Mouse (Mus musculus) CH12.LX (cell line): ENCODE results near the gene Pmpca. TPM values are rescaled to one million over a fixed set of nuclear protein-coding genes. Genes with fewer than 3 reads are reported as not detected.
A peak's percentile ranks its signal among the peaks of the same experiment; 100 is the strongest.

Experiments used
- DNase-seq: peaks from one replicate; pipeline ENCODE4 v3.0.0-alpha.2; 2013; ENCODE audit errors: extremely low read depth
- H3K27ac ChIP-seq: 2 replicates; pipeline ENCODE4 v1.5.1; 2012; ENCODE audit warnings: low read depth, mild to moderate bottlenecking, control low read depth, moderate library complexity; ENCODE audit not compliant: insufficient read depth
- H3K27me3 ChIP-seq: replicated peaks from 2 replicates; pipeline ENCODE3; 2012; ENCODE audit warnings: inconsistent platforms
- H3K36me3 ChIP-seq, 2 experiments: replicated peaks in 1 of 2; 2 replicates each; pipeline versions ENCODE3 to v1.6.1; 2012; ENCODE audit warnings: inconsistent platforms in 1 of 2, low read length in 1 of 2, mild to moderate bottlenecking in 1 of 2, mixed read lengths in 1 of 2, moderate library complexity in 1 of 2; ENCODE audit not compliant: control insufficient read depth in 1 of 2, insufficient read depth in 1 of 2
- H3K4me1 ChIP-seq, 2 experiments: 2 replicates each; pipeline ENCODE4 v1.6.1; 2012; ENCODE audit warnings: inconsistent platforms in 1 of 2, moderate library complexity in 1 of 2; ENCODE audit not compliant: insufficient read depth in 2 of 2, control insufficient read depth in 1 of 2
- H3K4me2 ChIP-seq: 2 replicates; pipeline ENCODE4 v1.6.1; 2012; ENCODE audit warnings: low read depth, mild to moderate bottlenecking, control low read depth; ENCODE audit not compliant: poor library complexity, insufficient read depth, severe bottlenecking
- H3K4me3 ChIP-seq, 3 experiments: fragments of 150-350 bp in 1 of 3; sonication (generic) in 1 of 3; replicated peaks in 1 of 3; 2 replicates each; pipeline versions ENCODE3 to v1.5.1; 2011 to 2012; ENCODE audit warnings: low read depth in 2 of 3, low read length in 2 of 3, mild to moderate bottlenecking in 2 of 3, moderate library complexity in 2 of 3, control low read depth in 1 of 3, improper control_type of control experiment in 1 of 3, inconsistent platforms in 1 of 3, mixed read lengths in 1 of 3; ENCODE audit not compliant: poor library complexity in 1 of 3
- H3K79me2 ChIP-seq: replicated peaks from 2 replicates; pipeline ENCODE4 v1.6.1; 2012; ENCODE audit warnings: mild to moderate bottlenecking, moderate library complexity; ENCODE audit not compliant: control insufficient read depth, poor library complexity, insufficient read depth, severe bottlenecking; ENCODE audit errors: extremely low read depth
- H3K9ac ChIP-seq: 2 replicates; pipeline ENCODE4 v1.6.1; 2012; ENCODE audit warnings: low read depth, mild to moderate bottlenecking, control low read depth, moderate library complexity; ENCODE audit not compliant: insufficient read depth
- H3K9me3 ChIP-seq: replicated peaks from 2 replicates; pipeline ENCODE3; 2012; ENCODE audit warnings: low read length, inconsistent platforms, mixed read lengths
- BHLHE40 ChIP-seq: IDR thresholded peaks from 2 replicates; pipeline ENCODE4 v1.6.1; 2011; ENCODE audit warnings: mild to moderate bottlenecking, low read depth, low read length, improper control_type of control experiment
- CHD1 ChIP-seq: IDR thresholded peaks from 2 replicates; pipeline ENCODE4 v1.6.1; 2012; ENCODE audit warnings: low read depth, low read length, improper control_type of control experiment, inconsistent platforms
- CHD2 ChIP-seq: IDR thresholded peaks from 2 replicates; pipeline ENCODE4 v1.6.1; 2011; ENCODE audit warnings: low read length, improper control_type of control experiment
- CTCF ChIP-seq, 2 experiments: IDR thresholded peaks in 1 of 2; conservative IDR thresholded peaks in 1 of 2; 2 replicates each; pipeline ENCODE4 v1.5.1; 2011 to 2012; ENCODE audit warnings: low read depth in 2 of 2, low read length in 2 of 2, improper control_type of control experiment in 1 of 2, inconsistent platforms in 1 of 2, mild to moderate bottlenecking in 1 of 2, moderate library complexity in 1 of 2
- E2F4 ChIP-seq: IDR thresholded peaks from 2 replicates; pipeline ENCODE4 v1.6.1; 2011; ENCODE audit warnings: low read depth, low read length, improper control_type of control experiment; ENCODE audit not compliant: insufficient replicate concordance
- ELF1 ChIP-seq: IDR thresholded peaks from 2 replicates; pipeline ENCODE4 v1.6.1; 2014; ENCODE audit warnings: low read depth, mild to moderate bottlenecking, inconsistent platforms, low read length, improper control_type of control experiment
- EP300 ChIP-seq: IDR thresholded peaks from 2 replicates; pipeline ENCODE4 v1.6.1; 2011; ENCODE audit warnings: low read length, improper control_type of control experiment
- ETS1 ChIP-seq: conservative IDR thresholded peaks from 2 replicates; pipeline ENCODE4 v1.6.1; 2012; ENCODE audit warnings: low read depth, mild to moderate bottlenecking, inconsistent platforms, low read length, improper control_type of control experiment, moderate library complexity
- GABPA ChIP-seq: IDR thresholded peaks from 2 replicates; pipeline ENCODE4 v1.6.1; 2012; ENCODE audit warnings: low read depth, low read length, improper control_type of control experiment, inconsistent platforms; ENCODE audit not compliant: insufficient replicate concordance
- HCFC1 ChIP-seq: IDR thresholded peaks from 2 replicates; pipeline ENCODE4 v1.6.1; 2012; ENCODE audit warnings: low read depth, mild to moderate bottlenecking, inconsistent platforms, low read length, improper control_type of control experiment
- IRF4 ChIP-seq: IDR thresholded peaks from 2 replicates; pipeline ENCODE4 v1.6.1; 2014; ENCODE audit warnings: low read depth, mild to moderate bottlenecking, inconsistent platforms, low read length, improper control_type of control experiment
- JUN ChIP-seq: IDR thresholded peaks from 2 replicates; pipeline ENCODE4 v1.6.1; 2011; ENCODE audit warnings: low read depth, mild to moderate bottlenecking, low read length, improper control_type of control experiment, moderate library complexity; ENCODE audit not compliant: insufficient read depth
- KAT2A ChIP-seq: IDR thresholded peaks from 2 replicates; pipeline ENCODE4 v1.6.1; 2012; ENCODE audit warnings: low read length, improper control_type of control experiment, inconsistent platforms; ENCODE audit not compliant: insufficient replicate concordance
- MAFK ChIP-seq: IDR thresholded peaks from 2 replicates; pipeline ENCODE4 v1.6.1; 2011; ENCODE audit warnings: low read length, improper control_type of control experiment; ENCODE audit not compliant: insufficient replicate concordance
- MAX ChIP-seq: IDR thresholded peaks from 2 replicates; pipeline ENCODE4 v1.6.1; 2011; ENCODE audit warnings: low read length, improper control_type of control experiment
- MAZ ChIP-seq: IDR thresholded peaks from 2 replicates; pipeline ENCODE4 v1.6.1; 2012; ENCODE audit warnings: low read depth, mild to moderate bottlenecking, inconsistent platforms, low read length, improper control_type of control experiment, moderate library complexity
- MEF2A ChIP-seq: IDR thresholded peaks from 2 replicates; pipeline ENCODE4 v1.6.1; 2014; ENCODE audit warnings: low read depth, mild to moderate bottlenecking, inconsistent platforms, low read length, improper control_type of control experiment, borderline replicate concordance
- MXI1 ChIP-seq: IDR thresholded peaks from 2 replicates; pipeline ENCODE4 v1.6.1; 2011; ENCODE audit warnings: mild to moderate bottlenecking, low read depth, low read length, improper control_type of control experiment
- MYC ChIP-seq: IDR thresholded peaks from 2 replicates; pipeline ENCODE4 v1.6.1; 2011; ENCODE audit warnings: low read depth, mild to moderate bottlenecking, improper control_type of control experiment, low read length
- NELFE ChIP-seq: IDR thresholded peaks from 2 replicates; pipeline ENCODE4 v1.6.1; 2011; ENCODE audit warnings: low read depth, low read length, improper control_type of control experiment
- NRF1 ChIP-seq: IDR thresholded peaks from 2 replicates; pipeline ENCODE4 v1.6.1; 2014; ENCODE audit warnings: low read depth, mild to moderate bottlenecking, inconsistent platforms, low read length, improper control_type of control experiment, moderate library complexity
- PAX5 ChIP-seq: IDR thresholded peaks from 2 replicates; pipeline ENCODE4 v1.6.1; 2012; ENCODE audit warnings: low read length, inconsistent platforms, mixed read lengths
- POLR2A ChIP-seq: IDR thresholded peaks from 2 replicates; pipeline ENCODE4 v1.6.1; 2011; ENCODE audit warnings: low read depth, mild to moderate bottlenecking, improper control_type of control experiment, low read length
- POLR2AphosphoS2 ChIP-seq: IDR thresholded peaks from 2 replicates; pipeline ENCODE4 v1.6.1; 2011; ENCODE audit warnings: low read depth, low read length, improper control_type of control experiment
- RAD21 ChIP-seq: IDR thresholded peaks from 2 replicates; pipeline ENCODE4 v1.6.1; 2011; ENCODE audit warnings: low read depth, mild to moderate bottlenecking, low read length, improper control_type of control experiment, moderate library complexity
- RCOR1 ChIP-seq: conservative IDR thresholded peaks from 2 replicates; pipeline ENCODE4 v1.6.1; 2012; ENCODE audit warnings: low read depth, mild to moderate bottlenecking, inconsistent platforms, low read length, improper control_type of control experiment
- SIN3A ChIP-seq: IDR thresholded peaks from 2 replicates; pipeline ENCODE4 v1.6.1; 2012; ENCODE audit warnings: low read length, improper control_type of control experiment, inconsistent platforms
- SMC3 ChIP-seq: IDR thresholded peaks from 2 replicates; pipeline ENCODE4 v1.6.1; 2011; ENCODE audit warnings: low read depth, low read length, improper control_type of control experiment
- TBP ChIP-seq: conservative IDR thresholded peaks from 2 replicates; pipeline ENCODE4 v1.6.1; 2011; ENCODE audit warnings: low read depth, low read length, improper control_type of control experiment
- TCF12 ChIP-seq: IDR thresholded peaks from 2 replicates; pipeline ENCODE4 v1.6.1; 2014; ENCODE audit warnings: low read depth, mild to moderate bottlenecking, inconsistent platforms, low read length, improper control_type of control experiment
- UBTF ChIP-seq: IDR thresholded peaks from 2 replicates; pipeline ENCODE4 v1.6.1; 2012; ENCODE audit warnings: low read depth, mild to moderate bottlenecking, inconsistent platforms, low read length, improper control_type of control experiment, moderate library complexity
- USF1 ChIP-seq: IDR thresholded peaks from 2 replicates; pipeline ENCODE4 v1.6.1; 2014; ENCODE audit warnings: low read depth, mild to moderate bottlenecking, inconsistent platforms, low read length, improper control_type of control experiment
- USF2 ChIP-seq: conservative IDR thresholded peaks from 2 replicates; pipeline ENCODE4 v1.6.1; 2011; ENCODE audit warnings: low read depth, low read length, improper control_type of control experiment
- ZC3H11A ChIP-seq: IDR thresholded peaks from 2 replicates; pipeline ENCODE4 v1.6.1; 2012; ENCODE audit warnings: low read depth, mild to moderate bottlenecking, inconsistent platforms, low read length, improper control_type of control experiment
- ZKSCAN1 ChIP-seq: IDR thresholded peaks from 2 replicates; pipeline ENCODE4 v1.6.1; 2012; ENCODE audit warnings: low read depth, inconsistent platforms, low read length, improper control_type of control experiment, borderline replicate concordance
- ZMIZ1 ChIP-seq: IDR thresholded peaks from 2 replicates; pipeline ENCODE4 v1.6.1; 2012; ENCODE audit warnings: low read depth, mild to moderate bottlenecking, inconsistent platforms, low read length, improper control_type of control experiment
- ZNF384 ChIP-seq: IDR thresholded peaks from 2 replicates; pipeline ENCODE4 v1.6.1; 2012; ENCODE audit warnings: low read depth, low read length, improper control_type of control experiment, inconsistent platforms
- dilution Hi-C: fragments of 300-500 bp; cut with MboI; formaldehyde crosslinking; loops from 2 replicates; pipeline ENCODE4 v1.14.3; 2020; ENCODE audit warnings: low sequenced_read_pairs; ENCODE audit not compliant: extremely low pct_unique_long_range_greater_than_20kb, extremely low pct_ligation_motif_present
- in situ Hi-C: fragments of 300-500 bp; cut with MboI; formaldehyde crosslinking; loops from 3 replicates; pipeline ENCODE4 v1.14.3; 2019; ENCODE audit warnings: low sequenced_read_pairs, low pct_ligation_motif_present, low pct_unique_long_range_greater_than_20kb, mixed read lengths
- polyA plus RNA-seq: library from polyadenylated mRNA; unstranded; fragments of >175 nt; gene quantifications from 2 replicates; pipeline ENCODE4 v1.2.1, GENCODE M21; 2012; ENCODE audit warnings: low read depth; ENCODE audit not compliant: insufficient read length
- total RNA-seq, 2 experiments: library from RNA; depleted of rRNA; stranded (reverse); fragments of 300-350 nt in 1 of 2; fragments of >200 nt in 1 of 2; gene quantifications; 2 replicates each; pipeline ENCODE4 v1.2.3; 2012 to 2014

The Pmpca gene
- total and polyA plus RNA-seq, 3 experiments = 74.7 to 143 (median 79.5) TPM

GRCm38 (mm10) chr2:26351358-26352290, 37.5 kb upstream of the Pmpca start, which contains the start of gene Dnlz:
Dnlz (minus strand) TSS chr2:26352110.
- Histone ChIP-seq H3K27me3 (no peaks in the 10 kb centered on the region), H3K27ac (peak within 1 kb of the TSS; percentile 32), H3K36me3 (peaks cover 22 to 58% of the 10 kb centered on the region in 2 experiments), H3K9ac (peak within 1 kb of the TSS; percentile 93), H3K4me2 (peak within 1 kb of the TSS; percentile 87), H3K4me1 (peaks cover 10 to 19% of the 10 kb centered on the region in 2 experiments), H3K4me3 (peak within 1 kb of the TSS; percentile 77 to 88 (median 85)), H3K9me3 (no peaks in the 10 kb centered on the region), H3K79me2 (no peaks in the 10 kb centered on the region)
- dilution Hi-C loops (no loop called here), in situ Hi-C loops (loop anchor here (5.0 kb wide), 1 partner anchor 56 kb away; the partner anchor contains the start of gene Inpp5e)
- DNase-seq = peak; percentile 89
- TF ChIP-seq SMC3 = peak; percentile 70
- TF ChIP-seq NELFE = peak; percentile 45; the same call in 1 of the 2 replicates
- TF ChIP-seq ELF1 = peak; percentile 86
- peak; percentile 81; the same call in 1 of the 2 replicates for TF ChIP-seq KAT2A
- TF ChIP-seq UBTF = no peak
- 0 out of 2 replicates have a peak, but pooled peaks have one; percentile 16 for TF ChIP-seq E2F4
- no peak for TF ChIP-seq BHLHE40
- no peak for TF ChIP-seq POLR2AphosphoS2
- TF ChIP-seq ZNF384 = peak; percentile 68
- TF ChIP-seq TCF12 = peak; percentile 68
- TF ChIP-seq CTCF (conservative IDR thresholded peaks at IDR 0.05 in 1 of 2, IDR thresholded peaks at IDR 0.05 in 1 of 2; ENCODE audit: low read depth in 2 of 2, low read length in 2 of 2) = peak in 1 of 2 experiments; percentile 79; a peak in 2 of 4 replicates
- TF ChIP-seq MEF2A = peak; percentile 66; the same call in 1 of the 2 replicates
- no peak; the same call in 1 of the 2 replicates for TF ChIP-seq CHD2
- TF ChIP-seq RCOR1 = peak; percentile 10; the same call in 1 of the 2 replicates
- 0 out of 2 replicates have a peak, but pooled peaks have one; percentile 28 for TF ChIP-seq ETS1
- peak; percentile 47 for TF ChIP-seq IRF4
- TF ChIP-seq TBP = peak; percentile 51; the same call in 1 of the 2 replicates
- TF ChIP-seq POLR2A = peak; percentile 72
- peak; percentile 72 for TF ChIP-seq NRF1
- no peak for TF ChIP-seq CHD1
- no peak for TF ChIP-seq USF2
- no peak for TF ChIP-seq ZKSCAN1
- TF ChIP-seq HCFC1 = peak; percentile 91
- 0 out of 2 replicates have a peak, but pooled peaks have one; percentile 16 for TF ChIP-seq MAX
- TF ChIP-seq PAX5 = no peak
- TF ChIP-seq EP300 = no peak
- TF ChIP-seq ZMIZ1 = peak; percentile 43; the same call in 1 of the 2 replicates
- peak; percentile 16; the same call in 1 of the 2 replicates for TF ChIP-seq GABPA
- no peak for TF ChIP-seq USF1
- no peak; the same call in 1 of the 2 replicates for TF ChIP-seq ZC3H11A
- TF ChIP-seq JUN = no peak
- TF ChIP-seq SIN3A = peak; percentile 76
- peak; percentile 57; the same call in 1 of the 2 replicates for TF ChIP-seq MAZ
- peak; percentile 11; the same call in 1 of the 2 replicates for TF ChIP-seq MXI1
- no peak for TF ChIP-seq MYC
- no peak for TF ChIP-seq MAFK
- TF ChIP-seq RAD21 = peak; percentile 50
